Mouse (Mus musculus) heart, postnatal 0 days (tissue): ENCODE measurements around the gene Oprd1. TPM values are rescaled to one million over a fixed set of nuclear protein-coding genes. Genes with fewer than 3 reads are reported as not detected.

Experiments
- ATAC-seq: fragments of 200-750 bp; cut with Nextera tagmentation; 2 replicates; pipeline ENCODE4 v1.8.0; 2017; ENCODE audit warnings: low read depth, moderate number of reproducible peaks, moderate library complexity; ENCODE audit not compliant: insufficient read depth
- DNase-seq: peaks from one replicate; pipeline ENCODE4 v3.0.0-alpha.2; 2016; ENCODE audit warnings: low spot score
- H3K27ac ChIP-seq: fragments of 300-500 bp; sonication (generic); 2 replicates; pipeline ENCODE4 v1.5.1; 2014; ENCODE audit warnings: low read depth, mild to moderate bottlenecking
- H3K27me3 ChIP-seq: fragments of 300-500 bp; sonication (generic); 2 replicates; pipeline ENCODE4 v1.6.1; 2014; ENCODE audit warnings: low read length, mixed read lengths; ENCODE audit not compliant: control insufficient read depth, insufficient read depth
- H3K36me3 ChIP-seq: fragments of 300-500 bp; sonication (generic); replicated peaks from 2 replicates; pipeline ENCODE4 v1.6.1; 2014; ENCODE audit warnings: low read length, mixed read lengths; ENCODE audit not compliant: control insufficient read depth, insufficient read depth
- H3K4me1 ChIP-seq: fragments of 300-500 bp; sonication (generic); 2 replicates; pipeline ENCODE4 v1.6.1; 2014; ENCODE audit warnings: antibody characterized with exemption; ENCODE audit not compliant: control insufficient read depth, insufficient read depth
- H3K4me2 ChIP-seq: fragments of 300-500 bp; sonication (generic); 2 replicates; pipeline ENCODE4 v1.6.1; 2014; ENCODE audit warnings: low read depth, mild to moderate bottlenecking, low read length, moderate library complexity
- H3K4me3 ChIP-seq: fragments of 300-500 bp; sonication (generic); 2 replicates; pipeline ENCODE4 v1.5.1; 2014; ENCODE audit warnings: low read depth, low read length
- H3K9ac ChIP-seq: fragments of 300-500 bp; sonication (generic); replicated peaks from 2 replicates; pipeline ENCODE4 v1.6.1; 2014; ENCODE audit warnings: low read depth, low read length, mixed read lengths
- H3K9me3 ChIP-seq: fragments of 300-500 bp; sonication (generic); replicated peaks from 2 replicates; pipeline ENCODE4 v1.6.1; 2016; ENCODE audit warnings: low read length; ENCODE audit not compliant: control insufficient read depth
- CTCF ChIP-seq: IDR thresholded peaks from 2 replicates; pipeline ENCODE4 v1.5.1; 2016; ENCODE audit warnings: antibody characterized with exemption, control low read depth, low read depth
- EP300 ChIP-seq: IDR thresholded peaks from 2 replicates; pipeline ENCODE4 v1.6.1; 2016; ENCODE audit warnings: antibody characterized with exemption, low read depth
- WGBS: fragments of 180-500 bp; shearing (Covaris S2); extraction: QIAGEN DNeasy Blood & Tissue Kit; methylation state at CpG from one replicate; pipeline ENCODE4 v1.1.7; 2014; 5-methylcytosine and 5-hydroxymethylcytosine counted together
- polyA plus RNA-seq: library from polyadenylated mRNA; unstranded; fragments of >200 nt; fragmentation: Nextera tagmentation; extraction: Ambion mirVana; gene quantifications from 2 replicates; pipeline ENCODE4 v1.2.1, GENCODE M21; 2015
- total RNA-seq: library from RNA; depleted of rRNA; stranded (reverse); fragments of >200 nt; gene quantifications from 2 replicates; pipeline ENCODE4 v1.2.3, GENCODE M21; 2014; ENCODE audit warnings: low replicate concordance

Oprd1 gene
- total and polyA plus RNA-seq, 2 experiments from 2014 or later = 0.70 to 1.1 TPM

GRCm38 (mm10) chr4:132166350-132167290 is 22.3 kb upstream of the Oprd1 start:
- no peak for TF ChIP-seq EP300
- no peak for TF ChIP-seq CTCF
- H3K4me3 ChIP-seq = no peak overlapping the region
- no peaks in the 10 kb centered on the region for H3K4me1 ChIP-seq
- 64% methylated on average over 16 of the region's 16 CpGs for WGBS
- H3K9me3 ChIP-seq = no peaks in the 10 kb centered on the region
- H3K9ac ChIP-seq = no peak overlapping the region
- no peaks in the 10 kb centered on the region for H3K27me3 ChIP-seq
- no peak overlapping the region for H3K27ac ChIP-seq
- H3K4me2 ChIP-seq = no peak overlapping the region
- no peaks in the 10 kb centered on the region for H3K36me3 ChIP-seq
- DNase-seq (no peak), ATAC-seq (no peak)

- ATAC-seq (no peak), DNase-seq (no peak)
- no peaks in the 10 kb centered on the region for H3K36me3 ChIP-seq
- no peaks in the 10 kb centered on the region for H3K27me3 ChIP-seq
- WGBS = 63% methylated on average over 14 of the region's 14 CpGs
- H3K4me2 ChIP-seq = no peak overlapping the region
- H3K27ac ChIP-seq = no peak overlapping the region
- no peak overlapping the region for H3K4me3 ChIP-seq
- no peaks in the 10 kb centered on the region for H3K4me1 ChIP-seq
- no peaks in the 10 kb centered on the region for H3K9me3 ChIP-seq
- no peak overlapping the region for H3K9ac ChIP-seq
- TF ChIP-seq EP300 (no peak), CTCF (no peak)
These were observed 21.4 kb upstream of the Oprd1 start for GRCm38 (mm10) chr4:132165691-132166090.

DNA sequence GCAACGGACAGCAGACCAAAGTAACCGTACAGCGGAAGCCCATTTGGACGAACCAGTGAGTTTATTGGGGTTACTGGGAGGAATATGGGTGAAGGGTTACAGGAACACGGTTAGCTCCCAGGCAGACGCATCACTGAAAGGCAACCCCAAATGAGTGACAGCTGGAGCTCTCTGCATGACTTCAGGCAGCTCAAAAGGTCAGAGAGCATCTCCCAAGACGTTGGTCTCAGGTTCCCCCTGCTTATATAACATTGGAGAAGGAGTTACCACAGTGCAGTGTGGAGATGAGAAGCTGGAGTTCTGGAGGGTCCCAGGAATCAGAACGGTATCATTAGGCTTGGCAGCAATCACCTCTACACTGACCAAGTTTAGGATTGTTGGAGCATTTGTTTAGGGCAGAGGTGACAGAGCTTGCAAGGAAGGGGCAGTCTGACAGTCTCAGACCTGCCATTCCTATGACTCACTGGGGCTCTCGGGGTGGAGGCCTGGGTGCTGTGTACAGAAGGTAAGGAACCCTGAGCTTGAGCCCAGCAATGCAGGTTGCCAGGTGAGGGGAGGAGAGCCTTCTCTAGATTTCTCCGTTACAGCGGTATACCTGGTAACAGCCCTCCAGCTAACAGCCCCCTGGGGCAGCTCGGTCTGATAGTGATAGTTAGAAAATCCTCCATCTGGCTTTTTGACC is 12.8 kb upstream of the Oprd1 start:
- Histone ChIP-seq H3K9ac (no peak overlapping the region), H3K27me3 (no peaks in the 10 kb centered on the region), H3K9me3 (no peaks in the 10 kb centered on the region), H3K4me1 (no peaks in the 10 kb centered on the region), H3K36me3 (no peaks in the 10 kb centered on the region), H3K27ac (0 out of 2 replicates have a peak overlapping the region, but pooled peaks have one; percentile 6), H3K4me3 (no peak overlapping the region), H3K4me2 (no peak overlapping the region)
- TF ChIP-seq EP300 (no peak), CTCF (no peak)
- DNase-seq (no peak), ATAC-seq (no peak)
- 62% methylated on average over 12 of the region's 12 CpGs for WGBS

GRCm38 (mm10) chr4:132154877-132155670 is 10.8 kb upstream of the Oprd1 start:
- no peaks in the 10 kb centered on the region for H3K4me1 ChIP-seq
- H3K27ac ChIP-seq = no peak overlapping the region
- TF ChIP-seq CTCF = no peak
- no peak for TF ChIP-seq EP300
- ATAC-seq = no peak
- H3K9me3 ChIP-seq = no peaks in the 10 kb centered on the region
- no peak overlapping the region for H3K4me3 ChIP-seq
- no peak overlapping the region for H3K9ac ChIP-seq
- H3K4me2 ChIP-seq = no peak overlapping the region
- H3K36me3 ChIP-seq = no peaks in the 10 kb centered on the region
- 12% methylated on average over 6 of the region's 6 CpGs for WGBS
- no peak for DNase-seq
- H3K27me3 ChIP-seq = no peaks in the 10 kb centered on the region

DNA sequence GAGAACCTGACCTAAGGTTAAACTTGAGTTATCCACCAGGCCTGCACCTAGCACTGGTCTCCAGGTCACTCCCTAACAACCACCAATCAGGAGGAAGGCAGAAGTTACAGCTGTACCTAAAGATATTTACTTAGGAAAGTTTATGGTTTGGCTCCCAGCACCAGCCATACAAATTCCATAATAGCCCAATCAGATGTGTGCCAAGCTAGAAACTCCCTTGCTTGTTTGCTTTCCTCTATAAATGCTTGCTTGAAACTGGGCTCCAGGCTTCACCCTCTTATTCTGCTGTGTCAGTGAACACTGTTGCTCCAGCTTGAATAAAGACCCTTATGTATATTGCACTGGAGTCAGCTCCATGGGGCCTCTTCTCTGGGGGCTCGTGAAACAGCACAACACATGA is 7.4 kb upstream of the Oprd1 start:
- WGBS = 47% methylated on average over 1 of the region's 1 CpGs

More for the DNA sequence above, 7.4 kb upstream of the Oprd1 start:
- no peak overlapping the region for H3K9ac ChIP-seq
- DNase-seq = no peak
- TF ChIP-seq EP300 = no peak
- no peak for TF ChIP-seq CTCF
- no peak for ATAC-seq
- H3K27ac ChIP-seq = no peak overlapping the region
- H3K4me2 ChIP-seq = no peak overlapping the region
- no peaks in the 10 kb centered on the region for H3K4me1 ChIP-seq
- H3K27me3 ChIP-seq = no peaks in the 10 kb centered on the region
- no peaks in the 10 kb centered on the region for H3K9me3 ChIP-seq
- no peaks in the 10 kb centered on the region for H3K36me3 ChIP-seq
- H3K4me3 ChIP-seq = no peak overlapping the region
